In genomic region chr2:35912090-35912489, GRCm38 (mm10) we compare ENCODE assay signal across 16 mouse cellular contexts.
"Had no signal": no experiment of that assay in that cellular context is flagged by ENCODE, and none has a peak within 500 bp of the region (broad histone marks: within the 10 kb centered on the region; RNA-seq: fewer than 3 reads in every experiment).

No protein-coding gene starts in this region.

- H3K4me3 ChIP-seq: neural tube, embryonic 13.5 days; neural tube, embryonic 15.5 days; stomach, embryonic 15.5 days had no signal

- H3K9ac ChIP-seq: neural tube, embryonic 13.5 days; neural tube, embryonic 15.5 days; stomach, embryonic 15.5 days had no signal

- H3K27me3 ChIP-seq: neural tube, embryonic 13.5 days; neural tube, embryonic 15.5 days; stomach, embryonic 15.5 days had no signal

- H3K4me2 ChIP-seq: neural tube, embryonic 13.5 days; neural tube, embryonic 15.5 days; stomach, embryonic 15.5 days had no signal

- DNase-seq: retina, postnatal 1 day; right cerebral cortex, adult 18-20 months; right cerebral cortex, postnatal 14 days; right cerebral cortex, postnatal 25 days; right cerebral cortex, postnatal 4 days; spleen, adult 18-20 months; thymus, adult 18-20 months; thymus, adult 2 months; thymus, postnatal 14 days; thymus, postnatal 25 days; thymus, postnatal 36 days; thymus, postnatal 4 days had no signal

- H3K4me1 ChIP-seq: neural tube, embryonic 13.5 days; stomach, embryonic 15.5 days had no signal

- H3K36me3 ChIP-seq: neural tube, embryonic 13.5 days; neural tube, embryonic 15.5 days; stomach, embryonic 15.5 days had no signal

- H3K9me3 ChIP-seq: neural tube, embryonic 13.5 days; neural tube, embryonic 15.5 days; stomach, embryonic 15.5 days had no signal

- H3K27ac ChIP-seq: neural tube, embryonic 13.5 days; neural tube, embryonic 15.5 days; stomach, embryonic 15.5 days; stomach, postnatal 0 days had no signal
